Mouse (Mus musculus) hindbrain, embryonic 13.5 days (tissue): ENCODE data around the gene Slc22a13. TPM values are rescaled to one million over a fixed set of nuclear protein-coding genes. Genes with fewer than 3 reads are reported as not detected.

Experiments used
- ATAC-seq: fragments of 200-750 bp; cut with Nextera tagmentation; 2 replicates; pipeline ENCODE4 v1.8.0; 2017; ENCODE audit warnings: moderate TSS enrichment; ENCODE audit not compliant: low FRiP score
- H3K27ac ChIP-seq: fragments of 300-500 bp; sonication (generic); 2 replicates; pipeline ENCODE4 v1.5.1; 2015; ENCODE audit warnings: inconsistent platforms, mild to moderate bottlenecking, moderate library complexity
- H3K27me3 ChIP-seq: fragments of 300-500 bp; sonication (generic); 2 replicates; pipeline ENCODE4 v1.6.1; 2015; ENCODE audit warnings: mild to moderate bottlenecking, inconsistent platforms
- H3K36me3 ChIP-seq: fragments of 300-500 bp; sonication (generic); 2 replicates; pipeline ENCODE4 v1.6.1; 2015; ENCODE audit warnings: mild to moderate bottlenecking, inconsistent platforms
- H3K4me1 ChIP-seq: fragments of 300-500 bp; sonication (generic); replicated peaks from 2 replicates; pipeline ENCODE4 v1.6.1; 2015; ENCODE audit warnings: inconsistent platforms
- H3K4me2 ChIP-seq: fragments of 300-500 bp; sonication (generic); 2 replicates; pipeline ENCODE4 v1.6.1; 2015; ENCODE audit warnings: inconsistent platforms, mild to moderate bottlenecking, moderate library complexity
- H3K4me3 ChIP-seq: fragments of 300-500 bp; sonication (generic); 2 replicates; pipeline ENCODE4 v1.5.1; 2015; ENCODE audit warnings: mild to moderate bottlenecking, inconsistent platforms
- H3K9ac ChIP-seq: fragments of 300-500 bp; sonication (generic); 2 replicates; pipeline ENCODE4 v1.6.1; 2015; ENCODE audit warnings: mild to moderate bottlenecking, inconsistent platforms
- H3K9me3 ChIP-seq: fragments of 300-500 bp; sonication (generic); 2 replicates; pipeline ENCODE4 v1.6.1; 2016; ENCODE audit warnings: inconsistent platforms
- whole genome bisulfite sequencing: fragments of 180-500 bp; shearing (Covaris S2); methylation state at CpG from one replicate; pipeline ENCODE4 v1.1.7; 2015; 5-methylcytosine and 5-hydroxymethylcytosine counted together
- polyA plus RNA-seq: library from polyadenylated mRNA; unstranded; fragments of >200 nt; fragmentation: Nextera tagmentation; extraction: Ambion mirVana; gene quantifications from 2 replicates; pipeline ENCODE4 v1.2.1, GENCODE M21; 2015

Slc22a13 gene
- polyA plus RNA-seq, 1 experiment from 2014 or later, result not detected

- WGBS, result 40% methylated on average over 11 of the region's 11 CpGs
- H3K27me3 ChIP-seq, result no peaks in the 10 kb centered on the region
- H3K4me3 ChIP-seq, result no peak overlapping the region
- H3K4me2 ChIP-seq, result no peak overlapping the region
- H3K36me3 ChIP-seq, result no peaks in the 10 kb centered on the region
- no peak overlapping the region for H3K9ac ChIP-seq
- ATAC-seq, result no peak
- no peaks in the 10 kb centered on the region for H3K4me1 ChIP-seq
- no peaks in the 10 kb centered on the region for H3K9me3 ChIP-seq
- H3K27ac ChIP-seq, result no peak overlapping the region
These were observed 16.5 kb downstream of the Slc22a13 start for GRCm38 (mm10) chr9:119192202-119192990.

DNA sequence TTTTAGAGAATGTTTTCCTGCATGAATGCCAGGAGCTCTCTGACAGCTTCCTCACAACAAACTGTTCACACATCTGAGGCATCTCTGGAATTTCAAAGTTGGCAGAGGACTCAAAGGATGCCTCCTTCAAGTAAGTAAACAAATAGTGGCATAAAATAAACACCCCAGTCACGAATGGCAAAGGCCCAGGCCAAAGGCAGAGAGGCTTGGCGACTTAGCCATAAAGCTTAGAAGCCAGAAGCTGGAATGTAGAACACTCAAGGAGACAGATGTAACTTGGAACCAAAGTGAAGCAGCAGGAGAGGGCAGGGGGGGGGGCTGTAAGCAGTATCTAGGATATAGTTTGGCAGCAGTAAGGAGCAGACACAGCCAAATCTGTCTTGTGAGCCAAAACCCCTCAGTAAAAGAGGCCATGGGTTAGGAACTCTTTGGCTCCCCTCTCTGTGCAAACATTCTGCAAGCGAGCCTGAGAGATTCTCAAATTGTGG is 27.6 kb downstream of the Slc22a13 start:
- H3K27me3 ChIP-seq, result no peaks in the 10 kb centered on the region
- no peak overlapping the region for H3K9ac ChIP-seq
- no peaks in the 10 kb centered on the region for H3K9me3 ChIP-seq
- H3K4me2 ChIP-seq, result no peak overlapping the region
- ATAC-seq, result no peak
- H3K27ac ChIP-seq, result no peak overlapping the region
- H3K4me3 ChIP-seq, result no peak overlapping the region
- 52% methylated on average over 3 of the region's 3 CpGs for WGBS
- H3K36me3 ChIP-seq, result no peaks in the 10 kb centered on the region
- H3K4me1 ChIP-seq, result no peaks in the 10 kb centered on the region

GRCm38 (mm10) chr9:119179292-119179691 is 29.6 kb downstream of the Slc22a13 start:
- H3K4me2 ChIP-seq, result no peak overlapping the region
- H3K27me3 ChIP-seq, result no peaks in the 10 kb centered on the region
- no peaks in the 10 kb centered on the region for H3K36me3 ChIP-seq
- no peak overlapping the region for H3K9ac ChIP-seq
- ATAC-seq, result no peak
- 92% methylated on average over 11 of the region's 11 CpGs for WGBS
- H3K27ac ChIP-seq, result no peak overlapping the region
- no peak overlapping the region for H3K4me3 ChIP-seq
- no peaks in the 10 kb centered on the region for H3K9me3 ChIP-seq
- H3K4me1 ChIP-seq, result no peaks in the 10 kb centered on the region

DNA sequence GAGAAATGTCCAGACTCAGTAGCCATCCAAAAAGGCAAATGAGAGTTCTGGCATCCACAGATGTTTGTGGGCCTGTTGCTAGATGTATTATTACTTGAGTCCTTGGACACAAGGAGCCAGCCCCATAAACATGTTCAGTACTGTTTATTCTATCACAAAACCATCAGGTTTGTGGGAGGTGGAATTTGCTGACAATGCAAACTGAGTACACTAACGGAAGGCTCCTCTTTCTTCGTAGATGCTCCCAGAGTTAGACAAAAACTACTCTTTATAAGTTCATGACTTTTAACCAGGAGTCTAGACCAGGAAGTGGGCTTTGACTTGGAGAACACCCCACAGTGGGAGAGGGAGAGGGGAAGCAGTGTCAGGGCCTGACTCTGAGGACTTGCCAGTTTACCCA is 41.3 kb downstream of the Slc22a13 start:
- Histone ChIP-seq H3K27me3 (no peaks in the 10 kb centered on the region), H3K4me1 (no peaks in the 10 kb centered on the region), H3K27ac (no peak overlapping the region), H3K4me2 (no peak overlapping the region), H3K36me3 (no peaks in the 10 kb centered on the region), H3K9ac (no peak overlapping the region), H3K4me3 (no peak overlapping the region), H3K9me3 (no peaks in the 10 kb centered on the region; the same call in 1 of the 2 replicates)
- 95% methylated on average over 2 of the region's 2 CpGs for WGBS
- no peak for ATAC-seq

DNA sequence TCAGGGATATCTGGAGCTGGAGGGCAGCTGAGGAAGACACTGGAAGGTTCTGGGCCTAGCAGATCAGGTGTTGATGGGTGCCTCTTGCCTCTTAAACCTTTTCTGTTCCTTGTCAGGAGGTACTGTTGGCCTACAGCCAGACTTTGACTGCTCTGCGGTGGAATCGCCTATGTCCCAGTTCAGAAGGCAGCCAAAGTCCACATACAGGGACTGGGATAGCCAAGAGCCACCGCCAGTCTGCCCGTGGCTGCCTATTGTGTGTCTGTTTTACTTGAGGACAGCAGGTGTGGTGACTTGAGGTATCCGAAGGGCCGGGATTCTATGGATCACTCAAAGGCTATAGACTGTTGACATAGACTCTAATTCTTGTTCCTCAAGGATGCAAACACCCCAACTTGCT is 43.4 kb downstream of the Slc22a13 start:
- Histone ChIP-seq H3K9me3 (no peaks in the 10 kb centered on the region; the same call in 1 of the 2 replicates), H3K9ac (no peak overlapping the region), H3K36me3 (no peaks in the 10 kb centered on the region), H3K4me1 (no peaks in the 10 kb centered on the region), H3K4me2 (no peak overlapping the region), H3K27me3 (no peaks in the 10 kb centered on the region), H3K27ac (no peak overlapping the region), H3K4me3 (no peak overlapping the region)
- no peak for ATAC-seq
- 96% methylated on average over 6 of the region's 6 CpGs for WGBS

DNA sequence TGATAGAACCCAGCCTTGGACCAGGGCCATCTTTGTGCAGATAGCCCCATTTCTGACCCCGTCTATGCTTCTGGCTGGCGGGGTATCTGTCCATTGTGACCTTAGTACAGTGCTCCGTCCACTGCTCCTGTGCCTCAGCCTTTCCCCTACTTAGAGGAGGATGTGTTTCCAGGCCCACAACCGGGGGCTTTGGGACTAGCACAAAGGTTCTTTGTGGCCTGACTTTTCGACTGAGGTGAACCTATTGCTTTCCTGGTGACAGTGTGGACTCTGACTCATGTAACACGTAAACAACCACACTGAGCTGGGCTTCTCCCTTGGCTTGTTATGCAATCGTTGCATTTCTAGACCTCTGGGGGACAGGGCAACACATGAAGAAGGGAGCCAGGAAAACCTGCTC is 44.2 kb downstream of the Slc22a13 start:
- no peak overlapping the region for H3K4me3 ChIP-seq
- no peak overlapping the region for H3K9ac ChIP-seq
- WGBS, result 88% methylated on average over 7 of the region's 7 CpGs
- H3K4me2 ChIP-seq, result no peak overlapping the region
- H3K4me1 ChIP-seq, result no peaks in the 10 kb centered on the region
- H3K36me3 ChIP-seq, result no peaks in the 10 kb centered on the region
- no peak overlapping the region for H3K27ac ChIP-seq
- no peaks in the 10 kb centered on the region for H3K27me3 ChIP-seq
- no peak for ATAC-seq
- H3K9me3 ChIP-seq, result no peaks in the 10 kb centered on the region; the same call in 1 of the 2 replicates

- Histone ChIP-seq H3K4me2 (no peak overlapping the region), H3K4me1 (no peaks in the 10 kb centered on the region; the same call in 1 of the 2 replicates), H3K27ac (no peak overlapping the region), H3K36me3 (no peaks in the 10 kb centered on the region), H3K27me3 (peaks cover 17% of the 10 kb centered on the region), H3K9me3 (no peaks in the 10 kb centered on the region), H3K9ac (no peak overlapping the region), H3K4me3 (no peak overlapping the region)
- 95% methylated on average over 3 of the region's 3 CpGs for WGBS
- ATAC-seq, result no peak
These were observed 48.2 kb downstream of the Slc22a13 start for GRCm38 (mm10) chr9:119160689-119161088.

GRCm38 (mm10) chr9:119158861-119159260 is 50.0 kb downstream of the Slc22a13 start, which contains the start of gene Gm47289:
Gene Gm47289 (plus strand): TSS chr9:119159161.
- Histone ChIP-seq H3K27ac (no peak within 1 kb of the TSS), H3K9me3 (no peaks in the 10 kb centered on the region), H3K4me1 (no peaks in the 10 kb centered on the region; the same call in 1 of the 2 replicates), H3K9ac (no peak within 1 kb of the TSS), H3K4me3 (no peak within 1 kb of the TSS), H3K36me3 (no peaks in the 10 kb centered on the region), H3K4me2 (no peak within 1 kb of the TSS), H3K27me3 (peaks cover 28% of the 10 kb centered on the region)
- 55% methylated on average over 4 of the region's 4 CpGs for WGBS
- no peak for ATAC-seq

- H3K27ac ChIP-seq, result no peak within 1 kb of the TSS
- 1% methylated on average over 64 of the region's 65 CpGs for WGBS
- peak within 1 kb of the TSS; percentile 57 for H3K4me3 ChIP-seq
- H3K4me2 ChIP-seq, result peak within 1 kb of the TSS; percentile 60
- peaks cover 28% of the 10 kb centered on the region for H3K27me3 ChIP-seq
- H3K9me3 ChIP-seq, result no peaks in the 10 kb centered on the region
- no peaks in the 10 kb centered on the region; the same call in 1 of the 2 replicates for H3K4me1 ChIP-seq
- no peaks in the 10 kb centered on the region for H3K36me3 ChIP-seq
- H3K9ac ChIP-seq, result peak within 1 kb of the TSS; percentile 68
- ATAC-seq, result peak; percentile 92
These were observed 52.4 kb downstream of the Slc22a13 start, which contains the start of gene Acaa1b for GRCm38 (mm10) chr9:119156278-119157201. Gene Acaa1b (minus strand): TSS chr9:119157093.

- Histone ChIP-seq H3K27ac (no peak overlapping the region), H3K36me3 (no peaks in the 10 kb centered on the region), H3K4me2 (peak overlapping the region; percentile 60; the same call in 1 of the 2 replicates), H3K9ac (no peak overlapping the region), H3K4me1 (no peaks in the 10 kb centered on the region; the same call in 1 of the 2 replicates), H3K9me3 (no peaks in the 10 kb centered on the region), H3K4me3 (peak overlapping the region; percentile 57; the same call in 1 of the 2 replicates), H3K27me3 (peaks cover 28% of the 10 kb centered on the region)
- 55% methylated on average over 7 of the region's 7 CpGs for WGBS
- no peak for ATAC-seq
These were observed 53.1 kb downstream of the Slc22a13 start for GRCm38 (mm10) chr9:119155826-119156225.

GRCm38 (mm10) chr9:119155416-119155815 is 53.5 kb downstream of the Slc22a13 start:
- no peak overlapping the region for H3K9ac ChIP-seq
- 84% methylated on average over 8 of the region's 8 CpGs for WGBS
- no peaks in the 10 kb centered on the region; the same call in 1 of the 2 replicates for H3K4me1 ChIP-seq
- no peak overlapping the region for H3K27ac ChIP-seq
- H3K4me2 ChIP-seq, result no peak overlapping the region
- ATAC-seq, result no peak
- no peak overlapping the region for H3K4me3 ChIP-seq
- H3K9me3 ChIP-seq, result no peaks in the 10 kb centered on the region
- no peaks in the 10 kb centered on the region for H3K36me3 ChIP-seq
- peaks cover 28% of the 10 kb centered on the region for H3K27me3 ChIP-seq

DNA sequence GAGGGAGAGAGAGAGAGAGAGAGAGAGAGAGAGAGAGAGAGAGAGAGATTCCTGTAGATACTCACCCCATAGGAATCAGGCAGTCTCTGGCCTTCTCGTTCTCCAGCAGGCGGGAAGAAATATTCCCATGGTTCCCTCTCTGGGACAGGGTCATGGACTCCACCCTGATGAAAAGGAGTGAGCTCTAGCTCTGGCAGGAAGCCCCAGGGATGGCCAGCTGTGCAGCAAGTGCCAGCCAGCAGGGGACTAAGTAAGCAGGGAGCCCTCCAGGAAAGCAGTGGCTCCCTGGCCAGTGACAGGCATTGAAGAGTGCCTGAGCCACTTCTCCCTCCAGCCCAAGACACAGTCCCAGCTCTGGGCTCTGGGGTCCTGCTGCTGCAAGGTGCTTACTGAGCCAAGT is 57.1 kb downstream of the Slc22a13 start:
- Histone ChIP-seq H3K27ac (no peak overlapping the region), H3K4me3 (no peak overlapping the region), H3K27me3 (peaks cover 16% of the 10 kb centered on the region), H3K9me3 (no peaks in the 10 kb centered on the region), H3K36me3 (no peaks in the 10 kb centered on the region), H3K9ac (peak overlapping the region; percentile 39; the same call in 1 of the 2 replicates), H3K4me2 (no peak overlapping the region), H3K4me1 (no peaks in the 10 kb centered on the region; the same call in 1 of the 2 replicates)
- WGBS, result 53% methylated on average over 2 of the region's 2 CpGs
- no peak for ATAC-seq
